Mouse (Mus musculus): ENCODE measurements at regions not wholly inside any gene's neighbourhood (a gene's known extent, or its start where the extent isn't known, plus 50 kb on each side); places are given as distances from the start of the nearest gene placed in this dataset.

GRCm38 (mm10) chr7:69964002-69964401 is 402.5 kb downstream of the Nr2f2 start:
- TF ChIP-seq CTCF (conservative IDR thresholded peaks at IDR 0.05; ENCODE audit: insufficient read depth, insufficient read length, low read depth, low read length) (no peak), POLR2A (IDR thresholded peaks at IDR 0.05; ENCODE audit: low read depth, low read length) (no peak)
